Mouse (Mus musculus): ENCODE data around the gene Dhx16.
"Not testable (repeated sequence)": the region's sequence is repeated elsewhere in the genome, so short reads cannot be mapped to it uniquely, and the experiment has no call there.

Gene Dhx16

DNA sequence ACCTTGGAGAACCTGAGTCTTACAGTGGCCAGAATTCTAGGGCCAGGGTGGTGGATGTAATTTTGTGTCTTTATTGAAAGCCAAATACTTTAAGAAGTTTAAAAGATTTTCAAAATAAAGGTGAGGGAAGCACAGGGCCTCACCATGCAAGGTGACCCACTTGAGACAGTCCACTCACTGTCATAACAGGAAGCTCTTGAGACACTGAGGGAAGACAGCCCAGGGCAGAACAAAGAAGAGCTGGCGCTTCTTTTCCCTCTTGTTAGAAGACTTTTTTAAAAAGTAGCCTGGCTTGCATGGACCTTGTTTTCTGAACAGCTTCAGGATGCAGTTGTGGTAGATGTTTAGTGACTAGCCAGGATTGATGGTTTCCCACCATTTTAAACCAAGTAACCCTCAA is 40.8 kb downstream of the Dhx16 start:
- no peak for DNase-seq (ENCODE audit: low spot score)

DNA sequence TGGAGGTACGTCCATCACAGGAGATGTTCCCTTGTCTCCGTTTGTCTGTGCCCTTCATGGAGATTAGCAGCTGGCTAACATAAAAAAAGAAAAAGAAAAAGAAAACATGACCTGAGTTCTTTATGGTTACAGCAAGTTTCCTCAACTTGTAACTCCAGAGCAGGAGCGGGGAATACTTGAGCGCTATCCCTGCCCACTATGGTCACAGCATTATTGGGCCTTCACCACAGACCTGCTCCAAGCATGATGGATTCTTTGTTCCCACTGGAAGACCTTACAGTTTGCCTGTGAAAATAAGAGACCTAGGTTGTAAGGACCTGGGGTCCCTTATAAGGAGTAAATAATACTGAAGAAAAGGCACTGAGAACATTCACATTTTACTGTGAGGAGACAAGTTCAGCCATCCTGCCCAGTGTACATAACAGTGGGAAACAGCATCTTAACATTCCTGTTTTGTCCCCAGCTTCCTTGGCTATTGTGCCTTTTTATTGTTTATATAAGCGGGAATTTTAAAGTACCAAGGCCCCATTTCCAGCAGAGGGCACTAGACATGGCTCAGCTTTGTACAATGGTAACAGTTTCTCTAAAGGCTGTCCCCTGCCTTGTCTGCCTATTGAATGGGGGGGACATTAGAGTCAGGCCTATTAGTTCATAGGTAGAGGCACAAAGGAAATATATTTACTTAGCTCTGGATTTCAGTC is 41.4 kb downstream of the Dhx16 start:
- peak; percentile 35 for DNase-seq (ENCODE audit: low spot score)

DNA sequence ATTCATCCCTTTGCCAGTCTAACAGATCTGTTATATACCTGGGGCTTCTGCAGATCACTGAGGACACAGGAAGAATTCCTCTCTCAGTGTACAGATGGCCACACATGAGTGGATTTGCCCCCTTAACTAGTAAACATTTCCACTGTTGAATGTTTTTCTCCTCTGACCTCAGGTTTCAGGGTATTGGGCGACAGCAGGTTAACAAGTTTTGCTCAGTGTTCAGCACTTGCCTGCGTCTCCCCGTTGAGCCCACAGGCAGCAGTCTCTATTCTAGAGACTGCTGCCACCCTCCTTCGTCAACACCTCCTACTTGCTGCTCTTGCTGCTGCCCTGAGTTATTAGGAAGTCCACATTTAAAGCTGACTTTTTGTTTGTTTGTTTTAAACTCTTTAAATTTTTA is 42.1 kb downstream of the Dhx16 start:
- no peak for DNase-seq (ENCODE audit: low spot score)

DNA sequence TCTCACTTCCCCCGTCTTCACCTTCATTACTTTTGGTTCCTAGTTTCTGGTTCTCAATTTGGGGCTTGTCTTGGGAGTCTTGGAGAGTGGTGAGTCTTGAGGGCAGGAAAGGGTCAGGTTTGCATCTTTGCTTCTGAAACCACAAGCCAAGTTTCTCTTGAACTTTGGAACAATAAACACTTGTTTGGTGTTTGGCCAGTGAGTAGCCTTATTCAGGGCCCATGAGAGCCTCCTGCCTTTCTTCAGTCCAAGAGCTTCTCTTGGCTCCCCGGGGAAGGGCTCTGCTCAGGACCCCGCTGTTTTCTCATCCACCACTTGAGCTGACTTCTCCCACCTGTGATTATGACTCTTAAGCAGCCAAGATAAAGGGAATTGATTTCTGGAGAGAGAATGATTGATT is 42.9 kb downstream of the Dhx16 start:
- no peak for DNase-seq (ENCODE audit: low spot score)

DNA sequence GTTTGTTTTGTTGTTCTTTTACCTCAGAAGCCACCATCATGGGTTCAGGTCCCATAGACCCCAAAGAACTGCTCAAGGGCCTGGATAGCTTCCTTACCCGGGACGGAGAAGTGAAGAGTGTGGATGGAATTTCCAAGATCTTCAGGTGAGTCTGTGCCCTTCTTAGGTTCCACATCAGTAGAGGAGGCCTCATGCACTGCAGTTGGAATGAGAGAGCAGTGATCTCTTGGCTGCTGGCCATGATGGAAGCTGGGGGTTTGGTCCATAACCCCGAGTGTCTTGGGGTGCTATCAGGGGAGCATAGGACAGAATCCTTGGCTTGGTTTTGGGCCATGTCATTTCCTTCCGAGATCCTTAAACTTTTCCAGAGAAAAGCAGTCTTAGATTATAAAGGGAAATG is 43.7 kb downstream of the Dhx16 start:
- DNase-seq (ENCODE audit: low spot score), result no peak

DNA sequence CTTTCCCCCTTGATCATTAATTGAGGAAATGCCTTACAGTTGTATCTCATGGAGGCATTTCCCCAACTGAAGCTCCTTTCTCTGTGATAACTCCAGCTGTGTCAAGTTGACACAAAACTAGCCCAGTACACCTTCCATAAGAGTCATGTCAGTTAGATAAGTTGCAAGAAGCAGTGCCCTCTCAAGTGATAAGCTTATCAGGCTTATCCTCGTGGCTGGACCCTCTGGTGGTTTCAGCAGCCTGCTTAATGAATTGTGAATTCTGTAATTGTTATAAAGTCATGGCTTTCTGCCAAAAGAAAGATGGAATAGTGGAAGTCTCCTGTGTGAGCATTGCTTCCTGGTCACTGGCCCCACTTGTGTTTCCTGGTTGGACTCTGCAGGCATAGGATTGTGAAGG is 47.9 kb downstream of the Dhx16 start:
- DNase-seq (ENCODE audit: low spot score), result no peak

DNA sequence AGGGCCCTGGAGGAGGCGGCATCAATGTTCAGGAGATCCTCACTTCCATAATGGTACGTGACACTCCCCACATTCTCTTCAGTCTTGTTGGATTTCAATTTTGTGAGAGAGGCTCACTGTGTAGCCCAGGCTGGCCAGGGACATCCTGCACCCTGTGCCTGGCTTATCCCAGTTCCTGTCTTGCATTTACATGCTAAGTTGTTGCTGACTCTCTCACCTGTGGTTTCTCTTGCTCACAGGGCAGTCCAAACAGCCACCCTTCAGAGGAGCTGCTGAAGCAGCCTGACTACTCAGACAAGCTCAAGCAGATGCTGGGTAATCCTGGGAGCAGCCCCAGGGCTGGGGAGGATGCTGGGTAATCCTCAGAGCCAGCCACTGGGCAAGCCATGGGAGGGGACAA is 49.9 kb downstream of the Dhx16 start:
- no peak for DNase-seq (ENCODE audit: low spot score)

DNA sequence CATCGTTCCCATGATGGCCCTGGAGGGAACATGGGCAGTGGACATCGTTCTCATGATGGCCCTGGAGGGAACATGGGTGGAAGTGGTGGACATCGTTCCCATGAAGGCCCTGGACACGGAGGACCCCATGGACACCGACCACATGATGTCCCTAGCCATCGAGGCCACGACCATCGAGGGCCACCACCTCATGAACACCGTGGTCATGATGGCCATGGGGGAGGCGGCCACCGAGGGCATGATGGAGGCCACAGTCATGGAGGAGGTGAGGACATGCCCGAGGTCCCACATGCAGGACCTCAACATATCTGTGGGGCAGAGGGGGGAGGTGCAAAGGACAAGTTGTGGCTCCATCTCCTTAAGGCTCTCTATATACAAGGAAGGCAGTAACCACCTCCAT is 51.0 kb downstream of the Dhx16 start:
- no peak for DNase-seq (ENCODE audit: low spot score)

DNA sequence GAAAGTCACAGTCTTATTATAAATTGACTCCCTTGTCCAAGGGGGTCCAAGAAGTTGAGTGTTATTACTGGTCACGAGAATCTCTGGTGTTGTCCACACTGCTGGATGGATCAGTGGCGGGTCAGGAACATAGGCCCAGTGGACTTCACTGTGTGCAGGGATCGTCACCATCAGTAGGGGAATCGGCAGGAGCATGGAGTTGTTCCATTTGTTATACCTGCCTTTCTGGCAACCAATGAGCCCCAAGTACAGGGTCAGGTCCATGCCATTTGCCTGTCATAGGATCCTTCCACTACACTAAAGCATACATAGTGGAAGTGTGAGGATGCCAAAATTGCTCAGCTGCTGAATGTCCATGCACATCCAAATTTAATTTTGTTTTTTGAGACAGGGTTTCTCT is 53.0 kb downstream of the Dhx16 start:
- DNase-seq (ENCODE audit: low spot score), result no peak

DNA sequence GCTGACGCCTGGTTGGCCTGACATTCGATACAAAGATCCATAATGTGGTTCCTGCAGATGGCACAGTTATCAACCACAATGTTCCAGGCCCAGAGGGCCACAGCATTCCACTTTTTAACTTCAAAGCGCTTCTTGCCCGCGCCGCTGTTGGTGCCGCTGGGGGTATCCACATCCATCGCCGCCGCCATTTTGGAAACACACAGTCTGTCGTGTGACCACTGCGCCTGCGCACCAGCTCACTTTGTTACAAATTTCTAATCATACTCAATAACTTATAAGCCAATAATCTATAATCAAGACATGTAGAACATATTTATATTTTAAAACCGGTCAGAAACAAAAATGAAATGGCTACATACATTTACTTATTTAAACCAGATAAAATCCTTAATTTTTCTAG is 56.1 kb downstream of the Dhx16 start:
- not testable (repeated sequence) for DNase-seq (ENCODE audit: low spot score)

DNA sequence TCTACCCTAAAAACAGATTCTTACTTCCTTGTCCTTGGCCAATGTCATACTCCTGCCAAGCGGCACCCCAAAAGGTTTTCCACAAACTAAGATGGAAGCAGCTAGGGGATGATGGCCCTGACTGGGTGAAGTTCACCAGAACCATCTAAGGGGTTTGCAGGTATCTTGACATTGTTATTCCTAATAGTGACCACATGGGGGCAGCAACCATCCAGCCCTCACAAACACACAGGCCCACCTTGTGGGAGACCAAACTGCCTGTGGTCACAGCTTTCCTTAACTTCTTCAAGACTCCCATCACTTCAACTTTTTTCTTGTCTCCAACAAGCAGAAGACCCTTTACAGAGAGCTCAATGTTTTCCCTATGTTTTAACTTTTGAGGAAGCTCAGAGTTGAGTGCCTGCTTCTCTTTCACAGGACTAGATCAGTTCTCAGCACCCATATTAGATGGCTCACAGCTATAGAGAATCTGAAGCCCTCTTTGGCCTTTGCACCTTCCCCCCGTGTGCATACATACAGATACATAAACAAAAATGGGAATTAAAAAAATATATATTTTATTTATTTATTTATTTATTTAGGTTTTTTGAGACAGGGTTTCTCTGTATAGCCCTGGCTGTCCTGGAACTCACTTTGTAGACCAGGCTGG is 58.2 kb downstream of the Dhx16 start:
- no peak for DNase-seq (ENCODE audit: low spot score)

DNA sequence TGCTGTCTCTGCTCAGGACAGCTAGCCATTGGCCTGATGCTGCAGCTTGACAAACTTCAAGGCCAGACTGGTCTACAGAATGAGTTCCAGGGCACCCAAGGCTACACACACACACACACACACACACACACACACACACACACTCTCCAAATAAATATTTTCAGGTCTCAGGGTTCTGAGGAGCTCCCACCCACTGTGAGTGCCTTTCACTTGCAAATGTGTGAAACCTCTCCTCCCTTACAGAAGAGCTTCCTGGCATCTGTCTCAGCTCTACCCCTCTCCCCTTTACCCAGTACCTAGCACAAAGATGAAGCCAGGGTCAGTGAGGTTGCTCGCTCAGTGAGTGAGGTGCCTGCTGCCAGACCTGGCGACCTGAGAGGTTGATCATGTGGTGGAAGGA is 59.5 kb downstream of the Dhx16 start:
- DNase-seq (ENCODE audit: low spot score), result no peak

DNA sequence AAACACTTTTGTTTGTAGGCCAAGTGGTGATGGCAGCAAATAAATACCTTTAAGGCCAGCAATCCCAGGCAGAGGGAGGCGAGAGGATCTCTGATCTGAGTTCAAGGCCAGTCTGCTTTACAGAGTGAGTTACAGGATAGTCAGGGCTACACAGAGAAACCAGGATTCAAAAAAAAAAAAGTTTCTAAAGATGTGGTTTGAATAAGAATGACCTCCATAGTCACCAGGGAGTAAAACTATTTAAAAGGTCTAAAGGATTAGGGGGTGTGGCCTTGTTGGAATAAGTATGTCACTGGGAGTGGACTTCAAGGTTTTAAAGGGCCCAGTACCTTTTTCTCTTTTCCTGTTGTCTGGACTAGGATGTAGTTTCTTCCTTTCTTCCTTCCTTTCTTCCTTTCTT is 60.3 kb downstream of the Dhx16 start:
- no peak for DNase-seq (ENCODE audit: low spot score)

Measured in urinary bladder, postnatal 14 days (tissue).